Mouse (Mus musculus): ENCODE data around the gene Mpi. TPM values are rescaled to one million over a fixed set of nuclear protein-coding genes. Genes with fewer than 3 reads are reported as not detected.

Mpi gene
- total RNA-seq, 2 experiments from 2014 or later = 11.5 to 12.7 TPM

Other genes starting within 250 kb of the Mpi start
- gene Ppcdc, start 112.6 kb downstream of the Mpi start, total RNA-seq (2015) = 15.6 and 19.2 TPM in 2 replicates
- 14.5 and 19.2 TPM in 2 replicates for gene Ppcdc, start 112.6 kb downstream of the Mpi start, total RNA-seq (2017)
- 0.30 and 0.33 TPM in 2 replicates for gene Scamp5, start 84.7 kb downstream of the Mpi start, total RNA-seq (2015)
- gene Scamp5, start 84.7 kb downstream of the Mpi start, total RNA-seq (2017) = 0.04 and 0.28 TPM in 2 replicates
- not detected in 2 replicates for gene Rpp25, start 48.7 kb downstream of the Mpi start, total RNA-seq (2015)
- not detected in 2 replicates for gene Rpp25, start 48.7 kb downstream of the Mpi start, total RNA-seq (2017)
- 374 and 399 TPM in 2 replicates for gene Cox5a, start 31.5 kb downstream of the Mpi start, total RNA-seq (2015)
- gene Cox5a, start 31.5 kb downstream of the Mpi start, total RNA-seq (2017) = 54.0 and 61.6 TPM in 2 replicates
- gene Fam219b, start 15.2 kb downstream of the Mpi start, total RNA-seq (2015) = 5.1 and 5.4 TPM in 2 replicates
- gene Fam219b, start 15.2 kb downstream of the Mpi start, total RNA-seq (2017) = 8.7 and 10.5 TPM in 2 replicates
- gene Scamp2, start 8.2 kb upstream of the Mpi start, total RNA-seq (2015) = 89.5 and 90.0 TPM in 2 replicates
- gene Scamp2, start 8.2 kb upstream of the Mpi start, total RNA-seq (2017) = 36.3 and 40.0 TPM in 2 replicates
- 8.8 and 10.0 TPM in 2 replicates for gene Ulk3, start 36.7 kb upstream of the Mpi start, total RNA-seq (2015)
- 4.7 and 9.4 TPM in 2 replicates for gene Ulk3, start 36.7 kb upstream of the Mpi start, total RNA-seq (2017)
- gene Cplx3, start 53.5 kb upstream of the Mpi start, total RNA-seq (2015) = not detected in 2 replicates
- not detected in 2 replicates for gene Cplx3, start 53.5 kb upstream of the Mpi start, total RNA-seq (2017)
- gene Lman1l, start 68.0 kb upstream of the Mpi start, total RNA-seq (2015) = not detected in 2 replicates
- not detected in 2 replicates for gene Lman1l, start 68.0 kb upstream of the Mpi start, total RNA-seq (2017)
- gene Csk, start 100.9 kb upstream of the Mpi start, total RNA-seq (2015) = 88.6 and 96.7 TPM in 2 replicates
- 230 and 282 TPM in 2 replicates for gene Csk, start 100.9 kb upstream of the Mpi start, total RNA-seq (2017)
- gene Cyp1a2, start 130.9 kb upstream of the Mpi start, total RNA-seq (2015) = not detected in 2 replicates
- gene Cyp1a2, start 130.9 kb upstream of the Mpi start, total RNA-seq (2017) = not detected in 2 replicates
- not detected in 2 replicates for gene Cyp1a1, start 135.2 kb upstream of the Mpi start, total RNA-seq (2015)
- not detected in 2 replicates for gene Cyp1a1, start 135.2 kb upstream of the Mpi start, total RNA-seq (2017)
- gene Edc3, start 155.8 kb upstream of the Mpi start, total RNA-seq (2015) = 5.5 and 5.7 TPM in 2 replicates
- 3.7 and 4.9 TPM in 2 replicates for gene Edc3, start 155.8 kb upstream of the Mpi start, total RNA-seq (2017)
- gene Clk3, start 213.1 kb upstream of the Mpi start, total RNA-seq (2015) = 55.8 and 59.7 TPM in 2 replicates
- 60.0 and 91.1 TPM in 2 replicates for gene Clk3, start 213.1 kb upstream of the Mpi start, total RNA-seq (2017)

Measured in megakaryocyte, adult 5-6 weeks (primary cell).